Mouse (Mus musculus) R1 (cell line): Measurements from ENCODE around the gene Fbxo47.
"Not testable (repeated sequence)": the region's sequence is repeated elsewhere in the genome, so short reads cannot be mapped to it uniquely, and the experiment has no call there.

ENCODE experiments used
- DNase-seq: peaks from one replicate; pipeline ENCODE4 v3.0.0-alpha.2; 2018; ENCODE audit warnings: low read depth, low spot score

Fbxo47 gene

DNA sequence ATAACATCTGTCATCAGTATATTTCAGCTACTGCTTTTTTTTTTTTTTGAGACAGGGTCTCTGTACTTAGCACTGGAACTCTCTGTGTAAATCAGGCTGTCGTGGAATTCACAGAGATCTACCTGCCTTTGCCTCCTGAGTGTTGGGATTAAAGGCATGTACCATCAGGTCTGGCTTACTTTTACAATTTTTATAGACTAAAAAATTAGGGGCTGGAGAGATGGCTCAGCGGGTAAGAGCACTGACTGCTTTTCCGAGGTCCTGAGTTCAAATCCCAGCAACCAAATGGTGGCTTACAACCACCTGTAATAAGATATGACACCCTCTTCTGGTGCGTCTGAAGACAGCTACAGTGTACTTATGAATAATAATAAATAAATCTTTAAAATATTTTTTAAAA is 3.6 kb downstream of the Fbxo47 start:
- no peak for DNase-seq

GRCm38 (mm10) chr11:97877341-97877740 is 6.6 kb downstream of the Fbxo47 start:
- no peak for DNase-seq

- DNase-seq, result no peak
These were observed 9.6 kb downstream of the Fbxo47 start for GRCm38 (mm10) chr11:97874396-97874795.

- not testable (repeated sequence) for DNase-seq
These were observed 11.6 kb downstream of the Fbxo47 start for GRCm38 (mm10) chr11:97872378-97872777.

DNA sequence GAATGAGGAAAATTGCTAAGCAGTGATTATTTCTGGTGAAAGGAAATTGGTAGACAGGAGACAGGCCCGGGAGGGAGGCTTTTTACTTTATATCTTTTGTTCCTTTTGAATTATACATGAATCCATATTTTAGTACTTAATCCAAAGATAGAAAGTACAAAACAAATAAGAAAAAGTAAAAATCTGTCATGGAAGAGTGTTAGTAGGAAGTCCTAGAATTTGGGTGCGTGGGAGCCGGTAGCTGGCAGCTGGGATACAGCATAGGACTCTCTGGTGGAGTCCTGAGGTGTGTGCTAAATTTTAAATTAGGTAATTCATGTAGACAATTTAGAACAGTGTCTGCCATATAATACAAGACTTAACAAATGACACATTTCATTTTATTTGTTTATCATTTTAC is 16.4 kb downstream of the Fbxo47 start:
- DNase-seq, result no peak

DNA sequence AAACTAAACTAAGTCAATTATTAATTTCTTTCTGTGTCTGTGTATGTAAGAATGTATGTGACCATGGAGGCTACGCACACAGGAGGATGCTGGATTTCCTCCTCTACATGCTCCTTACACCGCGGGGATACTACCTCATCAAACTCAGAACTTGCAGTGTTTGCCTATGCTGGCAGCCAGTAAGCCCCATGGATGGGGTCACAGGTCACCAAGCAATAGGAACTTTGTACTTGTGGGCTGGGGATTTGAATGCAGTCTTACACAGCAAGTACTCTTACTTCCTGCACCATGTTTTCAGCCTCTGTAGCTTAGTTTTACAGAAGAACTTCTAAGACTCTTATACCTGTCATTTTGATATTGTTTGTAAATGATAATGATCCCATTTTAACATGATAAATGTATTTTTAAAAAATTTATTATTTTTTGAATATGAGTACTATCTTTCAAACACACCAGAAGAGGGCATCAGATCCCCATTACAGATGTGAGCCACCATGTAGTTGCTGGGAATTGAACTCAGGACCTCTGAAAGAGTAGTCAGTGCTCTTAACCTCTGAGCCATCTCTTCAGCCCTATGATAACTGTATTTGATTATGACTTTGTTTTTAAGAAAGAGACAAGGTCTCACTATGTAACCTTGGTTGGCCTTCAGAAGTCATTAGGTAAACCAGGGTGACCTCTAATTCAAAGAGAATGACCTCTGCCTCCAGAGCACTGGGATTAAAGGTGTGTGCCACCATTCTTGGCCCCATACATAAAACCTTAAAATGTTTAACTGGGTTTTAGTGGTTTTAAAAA is 17.7 kb downstream of the Fbxo47 start:
- DNase-seq, result no peak

DNA sequence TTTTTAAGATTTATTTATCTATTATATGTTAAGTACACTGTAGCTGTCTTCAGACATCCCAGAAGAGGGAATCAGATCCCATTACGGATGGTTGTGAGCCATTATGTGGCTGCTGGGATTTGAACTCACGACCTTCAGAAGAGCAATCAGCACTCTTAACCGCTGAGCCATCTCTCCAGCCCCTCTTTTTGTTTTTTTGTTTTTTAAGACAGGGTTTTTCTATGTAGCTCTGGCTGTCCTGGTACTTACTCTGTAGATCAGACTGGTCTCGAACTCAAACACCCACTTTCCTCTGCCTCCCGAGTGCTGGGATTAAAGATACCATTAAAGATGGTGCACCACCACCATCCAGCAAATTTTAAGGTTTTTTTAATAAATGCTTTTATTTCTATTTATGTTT is 18.5 kb downstream of the Fbxo47 start:
- DNase-seq, result no peak

- DNase-seq, result no peak
These were observed 21.8 kb downstream of the Fbxo47 start for GRCm38 (mm10) chr11:97862148-97862547.

- no peak for DNase-seq
These were observed 28.5 kb downstream of the Fbxo47 start for GRCm38 (mm10) chr11:97855473-97855872.

GRCm38 (mm10) chr11:97851601-97852000 is 32.4 kb downstream of the Fbxo47 start:
- no peak for DNase-seq

DNA sequence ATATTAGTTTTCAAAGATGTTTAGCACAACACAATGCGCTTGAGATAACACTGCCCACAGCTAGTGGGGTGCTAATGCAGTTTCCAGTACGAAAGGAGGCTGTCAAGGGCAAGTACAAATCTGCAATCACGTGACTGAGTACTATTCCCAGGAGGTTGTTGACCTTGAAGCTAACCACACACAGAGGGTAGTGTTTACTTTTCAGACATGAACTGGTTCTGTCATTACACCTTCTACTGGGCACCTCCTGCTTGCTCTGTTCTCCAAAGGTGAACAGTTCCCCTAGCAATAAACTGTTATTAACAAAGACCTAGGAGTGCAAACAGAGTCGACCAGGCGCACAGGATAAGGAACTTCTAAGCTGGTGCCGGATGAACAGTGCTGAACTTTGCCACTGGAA is 33.6 kb downstream of the Fbxo47 start:
- peak; percentile 68 for DNase-seq

GRCm38 (mm10) chr11:97842001-97842400 is 42.0 kb downstream of the Fbxo47 start:
- no peak for DNase-seq

GRCm38 (mm10) chr11:97840991-97841661 is 42.8 kb downstream of the Fbxo47 start:
- DNase-seq, result peak; percentile 97

DNA sequence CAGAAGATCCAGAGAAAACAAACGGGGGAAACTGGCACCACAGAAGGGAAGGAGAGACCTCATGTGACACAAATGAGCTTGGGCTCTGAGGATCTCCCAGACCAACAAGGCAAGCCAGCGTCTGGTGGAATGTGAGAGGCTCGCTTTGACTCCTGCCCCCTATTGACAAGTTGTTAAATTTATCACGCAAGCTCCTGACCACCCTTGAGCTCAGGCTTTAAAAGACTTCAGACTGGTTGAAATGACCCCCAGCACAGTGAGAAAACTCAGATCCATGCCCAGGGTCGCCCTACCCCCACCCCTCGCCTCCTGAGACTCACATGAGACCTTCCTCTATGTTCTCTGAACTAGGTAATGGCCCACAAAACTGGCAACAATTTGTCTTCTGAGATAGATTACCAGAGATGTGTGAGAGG is 43.4 kb downstream of the Fbxo47 start, which contains the start of gene B230217C12Rik:
B230217C12Rik (plus strand) TSS at position 242 of the 416 bp plus-strand sequence.
- DNase-seq, result peak; percentile 79

- DNase-seq, result no peak
These were observed 43.8 kb downstream of the Fbxo47 start for GRCm38 (mm10) chr11:97840135-97840490.

DNA sequence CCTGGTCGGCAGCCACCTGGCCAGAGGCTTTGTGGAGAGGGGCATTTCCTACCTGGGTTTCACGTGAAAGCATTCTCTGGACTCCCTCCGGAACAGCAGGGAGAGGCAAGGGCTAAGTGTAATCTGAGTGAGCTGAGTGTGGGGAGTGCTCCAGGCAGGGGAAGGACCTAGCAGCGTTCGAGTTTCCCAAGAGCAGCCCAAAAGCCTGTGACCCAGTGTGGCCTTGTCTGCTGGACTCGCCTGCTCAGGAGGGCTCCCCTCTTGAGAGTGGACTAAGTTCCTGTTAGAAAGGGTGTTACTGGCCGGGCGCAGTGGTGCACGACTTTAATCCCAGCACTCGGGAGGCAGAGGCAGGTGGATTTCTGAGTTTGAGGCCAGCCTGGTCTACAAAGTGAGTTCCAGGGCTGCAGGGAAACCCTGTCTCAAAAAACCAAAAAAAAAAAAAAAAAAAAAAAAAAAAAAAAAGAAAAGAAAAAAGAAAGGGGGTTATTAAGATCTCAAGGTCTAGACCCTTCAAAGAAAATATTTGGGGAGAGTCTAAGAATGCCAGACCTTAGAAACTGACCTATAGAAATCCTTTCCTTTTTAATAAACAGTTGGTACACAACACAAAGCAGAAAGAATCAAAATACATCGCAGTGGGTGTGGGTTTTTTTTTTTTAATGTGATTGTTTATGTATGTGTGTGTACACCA is 44.4 kb downstream of the Fbxo47 start:
- DNase-seq, result peak; percentile 45

DNA sequence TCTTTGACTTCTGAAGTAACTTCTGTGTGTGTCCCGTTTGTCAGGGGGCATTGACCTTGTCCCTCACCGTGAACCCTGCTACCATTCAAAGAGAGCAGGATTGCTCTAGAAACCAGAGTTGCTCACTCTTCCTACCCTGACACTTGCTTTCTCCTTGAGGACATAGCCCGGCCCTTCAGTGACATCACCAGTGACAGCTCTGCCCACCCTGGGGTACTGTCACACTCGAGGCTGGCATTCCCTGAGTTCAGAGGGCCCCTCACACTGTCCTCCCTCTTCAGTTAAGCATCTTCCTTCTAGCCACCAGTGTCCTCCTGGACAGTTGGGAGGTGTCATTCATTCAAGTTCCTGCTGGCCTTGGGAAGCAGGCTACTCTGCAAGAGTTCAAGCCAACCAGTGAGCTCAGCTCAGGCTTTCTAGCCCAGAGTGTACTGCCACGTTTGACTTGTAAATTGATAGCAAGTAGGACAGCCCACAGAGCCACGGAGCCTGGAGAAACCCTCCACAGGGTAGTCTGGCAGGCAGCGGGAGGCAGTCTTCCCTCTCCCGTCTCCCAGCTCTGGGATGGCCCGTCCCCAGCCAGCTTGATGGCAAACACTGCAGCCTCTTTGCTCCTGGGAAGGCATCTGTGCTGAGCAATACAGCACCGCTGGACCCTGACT is 45.0 kb downstream of the Fbxo47 start:
- peak; percentile 57 for DNase-seq

- DNase-seq, result no peak
These were observed 46.3 kb downstream of the Fbxo47 start for GRCm38 (mm10) chr11:97837641-97838149.

- not testable (repeated sequence) for DNase-seq
These were observed 46.9 kb downstream of the Fbxo47 start for GRCm38 (mm10) chr11:97837051-97837450.

DNA sequence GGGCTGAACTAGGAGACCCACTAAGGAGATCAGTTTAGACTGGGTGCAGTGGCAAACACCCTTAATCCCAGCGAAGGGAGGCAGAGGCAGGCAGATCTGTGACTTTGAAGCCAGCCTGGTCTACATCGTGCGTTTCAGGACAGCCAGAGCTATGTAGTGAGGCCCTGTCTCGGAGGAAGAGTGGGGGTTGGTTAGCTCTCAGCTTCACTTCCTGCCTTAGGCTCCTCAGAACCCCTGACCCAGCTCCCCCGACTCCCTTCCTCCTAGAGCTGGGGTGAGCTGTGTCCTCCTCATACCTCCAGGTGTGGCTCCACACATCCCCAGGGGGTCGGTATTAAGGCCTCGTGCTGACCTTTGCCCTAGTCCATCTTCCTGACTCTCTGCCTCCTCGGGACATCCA is 47.4 kb downstream of the Fbxo47 start:
- no peak for DNase-seq

GRCm38 (mm10) chr11:97833352-97833751 is 50.6 kb downstream of the Fbxo47 start:
- DNase-seq, result no peak

GRCm38 (mm10) chr11:97832001-97832400 is 52.0 kb downstream of the Fbxo47 start:
- DNase-seq, result no peak
